Mouse (Mus musculus): ENCODE measurements around the gene Gmcl1.

The Gmcl1 gene

GRCm38 (mm10) chr6:86658501-86658900 lies 74.7 kb downstream of the Gmcl1 start:
- no peak for DNase-seq

DNA sequence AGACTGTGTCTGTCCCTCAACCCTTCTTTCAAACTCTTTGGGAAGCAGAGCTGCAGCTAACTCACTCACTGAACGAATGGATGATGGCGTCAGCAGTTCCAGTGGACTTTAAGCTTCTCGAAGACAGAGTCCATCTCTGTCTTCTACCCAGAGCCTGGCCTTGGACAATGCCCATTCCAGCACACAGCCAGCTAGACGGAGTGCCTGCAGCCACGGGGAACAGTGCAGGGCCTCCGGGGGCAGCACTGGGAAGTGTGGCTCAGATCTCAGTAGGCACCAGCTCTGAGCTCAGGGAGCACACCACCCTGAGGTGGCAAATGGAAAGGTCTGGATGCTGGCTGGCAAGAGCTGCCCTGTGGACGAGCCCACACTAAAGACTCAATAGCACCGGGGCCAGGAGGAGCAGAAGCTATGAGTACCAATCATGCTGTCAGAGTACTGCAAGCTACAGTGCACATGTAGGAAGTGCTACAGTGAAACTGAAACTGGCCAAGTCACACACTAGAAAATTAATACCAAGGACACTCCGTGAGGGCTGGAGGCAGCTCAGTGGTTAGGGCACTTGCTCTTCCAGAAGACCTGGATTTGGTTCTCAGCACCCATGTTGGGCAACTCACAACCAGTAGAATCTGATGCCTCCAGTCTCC lies 78.8 kb downstream of the Gmcl1 start:
- DNase-seq = no peak

- no peak for DNase-seq
Measured at GRCm38 (mm10) chr6:86653026-86653425, 80.2 kb downstream of the Gmcl1 start.

DNA sequence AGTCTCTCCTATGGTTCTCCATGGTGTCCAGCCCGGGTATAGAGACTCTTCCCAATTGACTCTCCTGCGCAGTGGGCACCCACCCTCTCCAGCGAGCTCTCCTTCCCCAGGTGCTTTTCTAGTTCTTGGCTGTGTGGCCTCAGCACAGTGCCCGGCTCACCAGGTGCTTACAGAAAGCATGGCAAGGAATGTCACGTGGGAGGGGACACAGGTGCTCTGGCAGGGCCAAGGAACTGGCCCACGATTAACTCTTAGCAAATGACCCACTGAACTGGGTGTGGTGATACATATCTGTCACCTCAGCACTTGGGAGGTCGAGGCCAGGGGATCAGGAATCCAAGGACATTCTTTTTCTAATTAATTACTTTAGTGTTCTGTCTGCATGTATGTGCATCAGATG lies 87.0 kb downstream of the Gmcl1 start:
- no peak for DNase-seq

DNA sequence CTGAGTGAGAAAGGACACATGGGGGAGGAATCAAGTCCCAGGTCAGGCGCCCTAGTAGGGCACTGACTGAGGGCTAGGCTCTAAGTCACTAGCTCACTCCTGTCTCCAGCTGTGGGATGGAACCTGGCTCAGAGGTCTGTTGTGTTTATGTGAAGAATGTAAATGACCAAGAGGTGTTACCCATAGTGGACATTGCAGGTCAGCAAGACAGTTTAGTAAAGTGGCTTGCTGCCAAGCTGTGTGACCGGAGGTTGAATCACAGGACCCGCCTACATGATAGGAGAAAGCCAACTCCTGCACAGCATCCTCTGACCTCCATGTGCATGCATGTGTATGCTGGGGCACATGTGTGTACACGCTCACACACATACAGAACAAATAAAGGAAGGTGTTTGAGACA lies 87.6 kb downstream of the Gmcl1 start:
- no peak for DNase-seq

DNA sequence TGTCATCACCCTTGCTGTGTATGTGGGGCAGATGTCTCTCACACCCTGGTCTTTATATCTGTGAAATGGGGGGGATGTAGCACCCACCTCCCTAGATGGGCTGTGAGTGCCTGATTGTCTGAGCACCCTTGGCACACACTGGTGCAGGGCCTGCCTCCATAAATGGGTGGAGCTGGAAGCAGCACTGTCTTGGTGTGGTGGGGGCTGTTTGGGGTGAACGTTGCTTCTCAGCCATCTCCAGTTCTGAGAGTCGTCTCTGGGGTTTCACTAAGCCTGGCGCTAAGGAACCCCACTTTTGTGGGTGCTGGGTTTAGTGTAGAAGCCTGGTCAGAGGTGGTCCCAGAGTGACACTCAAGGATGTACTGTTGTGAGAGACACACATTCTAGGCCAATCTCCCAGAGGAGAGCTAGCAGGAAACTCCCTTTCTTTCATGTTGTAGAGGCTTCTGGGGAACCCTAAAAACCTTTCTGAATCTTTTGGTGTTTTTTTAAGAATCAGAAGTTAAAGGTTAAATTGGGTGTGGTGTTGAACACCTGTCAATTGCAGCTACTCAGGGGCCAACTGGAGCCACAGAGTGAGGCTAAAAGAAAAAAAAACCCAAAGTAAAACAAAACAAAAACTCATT lies 88.3 kb downstream of the Gmcl1 start:
- DNase-seq = no peak
